Mouse (Mus musculus) heart, postnatal 0 days (tissue): ENCODE results near the gene Tex44. TPM values are rescaled to one million over a fixed set of nuclear protein-coding genes. Genes with fewer than 3 reads are reported as not detected.
A peak's percentile ranks its signal among the peaks of the same experiment; 100 is the strongest.

Source experiments
- ATAC-seq: fragments of 200-750 bp; cut with Nextera tagmentation; 2 replicates; pipeline ENCODE4 v1.8.0; 2017; ENCODE audit warnings: low read depth, moderate number of reproducible peaks, moderate library complexity; ENCODE audit not compliant: insufficient read depth
- DNase-seq: peaks from one replicate; pipeline ENCODE4 v3.0.0-alpha.2; 2016; ENCODE audit warnings: low spot score
- H3K27ac ChIP-seq: fragments of 300-500 bp; sonication (generic); 2 replicates; pipeline ENCODE4 v1.5.1; 2014; ENCODE audit warnings: low read depth, mild to moderate bottlenecking
- H3K27me3 ChIP-seq: fragments of 300-500 bp; sonication (generic); 2 replicates; pipeline ENCODE4 v1.6.1; 2014; ENCODE audit warnings: low read length, mixed read lengths; ENCODE audit not compliant: control insufficient read depth, insufficient read depth
- H3K36me3 ChIP-seq: fragments of 300-500 bp; sonication (generic); replicated peaks from 2 replicates; pipeline ENCODE4 v1.6.1; 2014; ENCODE audit warnings: low read length, mixed read lengths; ENCODE audit not compliant: control insufficient read depth, insufficient read depth
- H3K4me1 ChIP-seq: fragments of 300-500 bp; sonication (generic); 2 replicates; pipeline ENCODE4 v1.6.1; 2014; ENCODE audit warnings: antibody characterized with exemption; ENCODE audit not compliant: control insufficient read depth, insufficient read depth
- H3K4me2 ChIP-seq: fragments of 300-500 bp; sonication (generic); 2 replicates; pipeline ENCODE4 v1.6.1; 2014; ENCODE audit warnings: low read depth, mild to moderate bottlenecking, low read length, moderate library complexity
- H3K4me3 ChIP-seq: fragments of 300-500 bp; sonication (generic); 2 replicates; pipeline ENCODE4 v1.5.1; 2014; ENCODE audit warnings: low read depth, low read length
- H3K9ac ChIP-seq: fragments of 300-500 bp; sonication (generic); replicated peaks from 2 replicates; pipeline ENCODE4 v1.6.1; 2014; ENCODE audit warnings: low read depth, low read length, mixed read lengths
- H3K9me3 ChIP-seq: fragments of 300-500 bp; sonication (generic); replicated peaks from 2 replicates; pipeline ENCODE4 v1.6.1; 2016; ENCODE audit warnings: low read length; ENCODE audit not compliant: control insufficient read depth
- CTCF ChIP-seq: IDR thresholded peaks from 2 replicates; pipeline ENCODE4 v1.5.1; 2016; ENCODE audit warnings: antibody characterized with exemption, control low read depth, low read depth
- EP300 ChIP-seq: IDR thresholded peaks from 2 replicates; pipeline ENCODE4 v1.6.1; 2016; ENCODE audit warnings: antibody characterized with exemption, low read depth
- WGBS: fragments of 180-500 bp; shearing (Covaris S2); extraction: QIAGEN DNeasy Blood & Tissue Kit; methylation state at CpG from one replicate; pipeline ENCODE4 v1.1.7; 2014; 5-methylcytosine and 5-hydroxymethylcytosine counted together
- polyA plus RNA-seq: library from polyadenylated mRNA; unstranded; fragments of >200 nt; fragmentation: Nextera tagmentation; extraction: Ambion mirVana; gene quantifications from 2 replicates; pipeline ENCODE4 v1.2.1, GENCODE M21; 2015
- total RNA-seq: library from RNA; depleted of rRNA; stranded (reverse); fragments of >200 nt; gene quantifications from 2 replicates; pipeline ENCODE4 v1.2.3, GENCODE M21; 2014; ENCODE audit warnings: low replicate concordance

The Tex44 gene
- total and polyA plus RNA-seq, 2 experiments from 2014 or later: not detected

DNA sequence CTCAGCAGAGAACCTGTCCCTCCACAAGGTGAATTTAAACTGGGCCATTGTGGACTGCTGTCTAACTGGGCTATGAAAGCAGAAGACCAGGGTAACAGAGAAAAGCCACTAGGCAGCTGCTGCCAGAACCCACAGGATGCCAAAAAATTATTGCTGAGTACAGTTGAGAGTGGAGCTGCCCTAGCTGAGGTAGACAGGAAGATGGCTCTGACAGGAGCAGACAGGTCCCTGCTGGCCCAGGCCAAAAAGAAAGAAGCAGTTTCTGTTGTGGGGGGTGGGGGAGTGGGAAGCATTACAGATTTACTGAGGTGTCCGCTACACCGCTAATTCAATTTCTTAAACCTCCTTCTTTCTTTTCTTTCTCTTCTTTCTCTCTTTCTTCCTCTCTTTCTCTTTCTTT is 16.7 kb upstream of the Tex44 start:
- DNase-seq: no peak
- Histone ChIP-seq H3K4me2 (no peak overlapping the region), H3K36me3 (no peaks in the 10 kb centered on the region), H3K4me1 (peaks cover 11% of the 10 kb centered on the region), H3K9me3 (no peaks in the 10 kb centered on the region), H3K4me3 (no peak overlapping the region), H3K9ac (no peak overlapping the region), H3K27ac (no peak overlapping the region), H3K27me3 (no peaks in the 10 kb centered on the region)
- no peak for ATAC-seq
- 83% methylated on average over 2 of the region's 2 CpGs for WGBS
- no peak for TF ChIP-seq CTCF
- TF ChIP-seq EP300: no peak

GRCm38 (mm10) chr1:86414715-86415114 is 11.4 kb upstream of the Tex44 start:
- H3K4me2 ChIP-seq: no peak overlapping the region
- no peak for DNase-seq
- 57% methylated on average over 5 of the region's 5 CpGs for WGBS
- TF ChIP-seq CTCF: no peak
- no peak overlapping the region for H3K27ac ChIP-seq
- no peak overlapping the region for H3K9ac ChIP-seq
- no peak overlapping the region for H3K4me3 ChIP-seq
- no peaks in the 10 kb centered on the region for H3K36me3 ChIP-seq
- no peak for ATAC-seq
- peaks cover 6% of the 10 kb centered on the region; the same call in 1 of the 2 replicates for H3K4me1 ChIP-seq
- H3K9me3 ChIP-seq: no peaks in the 10 kb centered on the region
- H3K27me3 ChIP-seq: no peaks in the 10 kb centered on the region

- no peaks in the 10 kb centered on the region for H3K9me3 ChIP-seq
- no peaks in the 10 kb centered on the region for H3K27me3 ChIP-seq
- DNase-seq (no peak), ATAC-seq (no peak)
- H3K36me3 ChIP-seq: no peaks in the 10 kb centered on the region
- H3K4me2 ChIP-seq: no peak overlapping the region
- WGBS: 41% methylated on average over 2 of the region's 2 CpGs
- H3K27ac ChIP-seq: no peak overlapping the region
- TF ChIP-seq CTCF (no peak), EP300 (no peak)
- no peak overlapping the region for H3K4me3 ChIP-seq
- peaks cover 6% of the 10 kb centered on the region; the same call in 1 of the 2 replicates for H3K4me1 ChIP-seq
- no peak overlapping the region for H3K9ac ChIP-seq
Measured at GRCm38 (mm10) chr1:86415144-86415543, 11.0 kb upstream of the Tex44 start.

DNA sequence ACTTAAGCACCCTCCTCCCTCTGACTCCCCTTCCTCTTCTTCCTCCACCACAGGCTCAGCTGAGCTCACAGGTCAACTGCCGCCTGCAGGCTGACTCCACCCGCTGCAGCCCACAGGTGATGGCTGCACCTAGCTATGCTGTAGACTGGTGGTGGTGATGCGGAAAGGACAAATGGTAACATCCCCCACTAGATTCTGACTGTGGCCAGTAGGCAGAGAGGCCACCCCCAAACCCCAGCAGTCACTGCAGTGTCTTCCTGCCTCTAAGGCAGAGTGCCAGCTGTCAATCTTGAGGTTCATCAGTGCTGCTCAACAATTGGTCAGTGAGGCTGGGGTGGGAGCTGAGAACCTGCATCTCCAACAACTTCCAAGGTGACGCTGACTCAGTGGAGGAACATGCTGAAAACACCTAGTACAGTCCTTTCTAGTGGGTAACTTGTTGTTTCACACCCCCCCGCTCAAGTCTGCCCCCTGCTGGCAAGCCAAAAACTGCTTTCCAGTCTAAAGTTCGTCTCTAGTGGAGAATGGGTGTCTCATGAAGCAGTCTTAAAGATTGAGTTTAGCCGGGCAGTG is 10.4 kb upstream of the Tex44 start:
- 57% methylated on average over 7 of the region's 7 CpGs for WGBS
- Histone ChIP-seq H3K4me1 (peaks cover 6% of the 10 kb centered on the region; the same call in 1 of the 2 replicates), H3K9ac (no peak overlapping the region), H3K36me3 (no peaks in the 10 kb centered on the region), H3K4me3 (no peak overlapping the region), H3K4me2 (no peak overlapping the region), H3K27me3 (no peaks in the 10 kb centered on the region), H3K9me3 (no peaks in the 10 kb centered on the region), H3K27ac (no peak overlapping the region)
- ATAC-seq (no peak), DNase-seq (no peak)
- TF ChIP-seq CTCF: peak; percentile 49
- TF ChIP-seq EP300: no peak

- Histone ChIP-seq H3K4me3 (no peak overlapping the region), H3K9ac (no peak overlapping the region), H3K4me1 (peaks cover 11% of the 10 kb centered on the region; the same call in 1 of the 2 replicates), H3K4me2 (no peak overlapping the region), H3K27me3 (no peaks in the 10 kb centered on the region), H3K9me3 (no peaks in the 10 kb centered on the region), H3K36me3 (no peaks in the 10 kb centered on the region), H3K27ac (no peak overlapping the region)
- 60% methylated on average over 6 of the region's 6 CpGs for WGBS
- ATAC-seq (no peak), DNase-seq (no peak)
- TF ChIP-seq EP300 (no peak), CTCF (peak; percentile 75)
Measured at GRCm38 (mm10) chr1:86416321-86416720, 9.8 kb upstream of the Tex44 start.

DNA sequence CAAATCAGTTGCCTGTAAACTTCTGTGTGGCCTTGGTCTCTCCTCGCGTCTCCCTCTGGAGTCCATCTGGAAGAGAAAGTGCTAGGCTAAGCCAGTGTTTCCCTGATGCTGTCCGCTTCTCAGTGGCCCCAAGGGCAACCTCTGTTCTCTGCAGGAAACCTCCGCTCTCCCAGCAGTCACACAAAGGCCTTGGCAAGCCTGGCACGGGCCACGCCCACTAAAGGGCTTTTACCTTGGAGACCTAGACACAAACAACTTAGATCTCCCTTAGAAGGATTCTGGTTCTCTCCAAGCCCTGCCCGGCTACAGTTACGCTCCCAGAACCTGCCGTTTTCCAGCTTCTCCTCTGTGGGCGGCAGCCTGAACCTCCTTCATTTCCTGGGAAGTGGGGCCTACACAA is 5.1 kb upstream of the Tex44 start:
- no peaks in the 10 kb centered on the region for H3K27me3 ChIP-seq
- ATAC-seq (no peak), DNase-seq (no peak)
- no peaks in the 10 kb centered on the region for H3K36me3 ChIP-seq
- no peaks in the 10 kb centered on the region for H3K9me3 ChIP-seq
- 0 out of 2 replicates have a peak overlapping the region, but pooled peaks have one; percentile 40 for H3K9ac ChIP-seq
- TF ChIP-seq CTCF (no peak), EP300 (no peak)
- peaks cover 13% of the 10 kb centered on the region; the same call in 1 of the 2 replicates for H3K4me1 ChIP-seq
- H3K4me3 ChIP-seq: no peak overlapping the region
- no peak overlapping the region for H3K4me2 ChIP-seq
- WGBS: 51% methylated on average over 10 of the region's 10 CpGs
- H3K27ac ChIP-seq: peak overlapping the region; percentile 3; the same call in 1 of the 2 replicates
